Mouse (Mus musculus) liver, postnatal 0 days (tissue): ENCODE measurements around the gene Zfp316.

ENCODE experiments used
- CTCF ChIP-seq: sonication (generic); IDR thresholded peaks from 2 replicates; pipeline ENCODE4 v1.5.1; 2016; ENCODE audit warnings: antibody characterized with exemption, low read depth
- EP300 ChIP-seq: IDR thresholded peaks from 2 replicates; pipeline ENCODE4 v1.6.1; 2016; ENCODE audit warnings: antibody characterized with exemption, low read depth, mild to moderate bottlenecking

DNA sequence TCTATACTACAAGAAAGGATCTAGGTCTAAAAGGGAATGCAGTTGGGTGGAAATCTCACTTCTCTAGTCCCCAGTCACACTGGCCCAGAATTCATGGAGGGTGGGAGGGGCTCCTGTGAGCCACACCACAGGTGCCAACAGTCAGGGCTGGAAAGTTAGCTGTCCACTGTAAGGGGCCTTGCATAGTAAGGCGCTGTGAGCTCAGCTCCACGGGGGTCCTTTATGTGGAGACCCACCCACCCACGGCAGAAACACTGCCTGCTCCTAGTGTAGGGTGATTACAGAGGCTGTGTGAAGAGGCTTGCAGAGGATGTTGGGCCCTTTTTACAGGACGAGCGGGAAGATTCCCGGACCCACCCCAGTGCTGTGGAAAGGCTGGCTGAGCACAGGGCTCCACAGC, 17.8 kb downstream of the Zfp316 start:
- TF ChIP-seq EP300 = no peak
- TF ChIP-seq CTCF = no peak
